Mouse (Mus musculus) embryonic fibroblast, embryonic 13.5 days (primary cell): ENCODE data around the gene Nek6.

ENCODE experiments used
- CTCF ChIP-seq: IDR thresholded peaks from 2 replicates; pipeline ENCODE4 v1.5.1; 2011; ENCODE audit warnings: mild to moderate bottlenecking, control low read depth, low read length, moderate library complexity, borderline replicate concordance; ENCODE audit not compliant: insufficient read depth
- POLR2A ChIP-seq: IDR thresholded peaks from 2 replicates; pipeline ENCODE4 v1.6.1; 2011; ENCODE audit warnings: low read depth, mild to moderate bottlenecking, control low read depth, low read length, moderate library complexity

GRCm38 (mm10) chr2:38479541-38479940, 31.9 kb upstream of the Nek6 start:
- no peak for TF ChIP-seq POLR2A
- no peak for TF ChIP-seq CTCF
